Mouse (Mus musculus) retina, postnatal 7 days (tissue): Measurements from ENCODE around the gene Snrpc.
A peak's percentile ranks its signal among the peaks of the same experiment; 100 is the strongest.
"Not testable (repeated sequence)": the region's sequence is repeated elsewhere in the genome, so short reads cannot be mapped to it uniquely, and the experiment has no call there.

ENCODE experiments used
- DNase-seq: peaks from one replicate; pipeline ENCODE4 v3.0.0-alpha.2; 2012; ENCODE audit warnings: low read depth, low spot score

Snrpc gene

DNA sequence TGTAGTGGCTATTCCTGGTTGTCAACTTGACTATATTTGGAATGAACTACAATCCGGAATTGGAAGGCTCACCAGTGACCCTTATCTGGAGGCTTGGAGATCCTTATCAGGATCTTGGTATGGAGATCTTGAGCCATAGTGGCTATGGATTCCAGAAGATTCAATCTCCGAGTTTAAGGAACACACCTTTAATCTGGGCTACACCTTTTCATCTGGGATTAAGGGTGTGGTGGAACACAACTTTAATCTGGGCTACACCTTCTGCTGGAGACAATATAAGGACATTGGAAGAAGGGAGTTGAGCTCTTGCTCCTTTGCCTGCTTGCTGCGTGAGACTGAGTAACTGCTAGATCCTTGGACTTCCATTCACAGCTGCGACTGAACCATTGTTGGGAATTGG is at the start of gene Snrpc:
Snrpc (plus strand) TSS at position 301 of the 400 bp plus-strand sequence.
- not testable (repeated sequence) for DNase-seq

DNA sequence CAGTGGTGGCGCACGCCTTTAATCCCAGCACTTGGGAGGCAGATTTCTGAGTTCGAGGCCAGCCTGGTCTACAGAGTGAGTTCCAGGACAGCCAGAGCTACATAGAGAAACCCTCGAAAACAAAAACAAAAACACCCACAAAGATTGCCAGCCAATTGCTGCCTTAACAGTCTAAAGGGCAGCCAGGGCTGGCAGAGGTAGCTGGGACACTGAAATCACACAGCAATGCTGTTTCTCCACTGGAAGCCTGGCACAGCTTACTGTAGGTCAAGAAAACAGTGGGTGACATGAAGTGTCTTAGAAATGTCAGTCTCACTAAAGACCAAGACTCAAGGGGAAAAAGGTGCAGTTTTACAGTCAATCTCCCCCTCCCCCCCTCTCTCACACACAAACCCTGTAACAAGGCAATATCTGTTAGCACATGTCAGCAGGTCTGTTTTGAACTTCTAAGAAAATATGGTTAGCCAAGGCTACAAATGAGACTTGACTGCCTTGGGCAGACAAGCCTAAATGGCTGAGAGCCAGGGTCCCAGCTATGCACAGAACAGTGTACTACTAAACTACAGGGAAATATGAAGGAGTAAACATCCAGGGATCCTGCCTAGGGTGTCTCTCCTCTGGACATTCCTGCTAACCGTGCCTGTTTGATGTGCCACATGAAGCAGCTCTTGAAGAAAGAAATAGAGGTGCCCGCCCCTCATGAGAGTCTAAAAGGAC is 49.3 kb upstream of the Snrpc start:
- DNase-seq, result no peak

DNA sequence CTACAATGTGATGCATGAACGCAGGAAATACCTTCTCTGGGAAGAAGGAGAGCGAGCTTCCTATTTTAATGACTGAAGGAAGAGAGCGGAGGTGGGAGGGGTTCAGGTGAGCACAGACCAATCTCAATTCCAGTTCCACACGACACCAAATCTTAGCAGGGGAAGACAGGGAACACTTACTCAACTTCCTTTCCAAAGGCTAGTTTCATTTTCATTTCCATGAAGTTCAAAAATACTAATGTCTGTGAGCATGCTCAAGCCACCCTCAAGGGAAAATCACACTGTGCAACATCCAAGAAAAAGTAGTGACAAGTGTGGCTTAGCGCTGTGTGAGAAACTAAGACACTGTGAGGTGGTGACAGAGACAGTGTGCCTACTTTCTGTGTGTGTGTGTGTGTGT is 47.9 kb upstream of the Snrpc start:
- DNase-seq, result no peak

DNA sequence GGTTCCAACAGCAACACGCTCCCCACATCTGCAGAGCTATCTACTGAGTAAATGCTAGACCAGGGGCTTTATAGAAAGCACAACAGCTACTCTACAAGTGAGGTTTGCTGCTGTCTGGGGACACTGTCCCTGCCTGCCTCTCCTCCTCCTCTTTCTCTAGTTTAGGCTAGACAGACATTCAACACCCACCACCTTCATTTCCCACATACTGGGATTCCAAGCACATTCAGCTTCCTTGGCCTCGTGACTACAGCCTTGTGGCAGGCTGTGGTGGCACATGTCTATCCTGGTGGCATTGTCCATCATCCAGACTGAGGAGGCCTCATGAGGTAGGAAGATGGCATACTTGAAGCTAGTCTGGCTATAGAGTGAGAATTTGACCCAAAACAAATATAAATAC is 47.0 kb upstream of the Snrpc start:
- DNase-seq, result no peak

DNA sequence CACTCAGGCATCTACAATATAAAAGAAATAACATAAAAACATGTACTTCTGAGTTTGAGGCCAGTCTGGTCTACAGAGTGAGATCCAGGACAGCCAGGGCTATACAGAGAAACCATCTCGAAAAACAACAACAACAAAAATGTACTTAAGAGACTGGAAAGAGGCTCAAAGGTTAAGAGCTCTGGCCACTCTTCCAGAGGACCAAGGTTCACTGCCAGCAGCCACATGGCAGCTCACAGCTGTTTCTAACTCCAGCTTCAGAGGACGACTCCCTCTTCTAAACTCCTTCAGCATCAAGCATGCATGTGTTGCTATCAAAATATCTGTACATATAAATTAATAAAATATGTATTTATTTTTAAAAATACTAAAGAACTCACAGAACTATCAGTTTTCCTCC is 46.4 kb upstream of the Snrpc start:
- DNase-seq, result no peak

DNA sequence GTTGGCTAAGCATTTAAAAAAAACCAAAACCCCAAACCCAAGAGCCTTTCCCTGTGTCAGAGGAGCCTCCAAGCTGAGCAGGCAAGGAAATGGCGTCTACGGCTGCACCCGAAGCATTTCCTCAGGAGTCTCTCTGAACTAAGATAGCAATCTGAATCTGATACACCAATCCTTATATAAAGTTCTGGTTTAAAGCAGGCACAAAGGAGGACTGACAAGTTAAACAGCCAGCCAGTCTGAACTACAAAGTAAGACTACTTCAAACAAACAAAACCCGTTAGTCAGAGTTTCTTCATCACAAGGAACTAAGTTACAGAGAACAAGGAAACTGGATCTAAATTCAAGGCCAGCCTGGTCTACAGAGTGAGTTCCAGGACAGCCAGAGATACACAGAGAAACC is 45.4 kb upstream of the Snrpc start:
- DNase-seq, result no peak

DNA sequence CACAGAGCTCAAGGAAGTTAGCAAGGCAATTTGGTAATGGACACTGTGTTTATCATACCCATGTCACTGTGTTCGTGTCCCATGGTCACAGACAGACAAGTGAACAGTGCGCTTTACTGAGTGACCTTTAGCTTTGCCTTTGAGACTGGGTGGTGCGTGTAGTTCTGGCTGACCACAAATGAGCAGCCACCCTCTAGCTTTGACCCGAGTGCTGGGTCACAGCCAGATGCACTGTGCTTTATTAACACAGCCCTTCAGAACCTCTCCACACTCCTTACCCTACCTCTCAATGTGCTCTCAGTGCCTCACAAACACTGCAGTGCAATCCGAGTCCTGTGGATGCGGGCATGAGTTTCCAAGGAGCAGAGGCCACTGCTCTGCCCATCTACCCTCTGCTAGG is 44.8 kb upstream of the Snrpc start:
- DNase-seq, result no peak

DNA sequence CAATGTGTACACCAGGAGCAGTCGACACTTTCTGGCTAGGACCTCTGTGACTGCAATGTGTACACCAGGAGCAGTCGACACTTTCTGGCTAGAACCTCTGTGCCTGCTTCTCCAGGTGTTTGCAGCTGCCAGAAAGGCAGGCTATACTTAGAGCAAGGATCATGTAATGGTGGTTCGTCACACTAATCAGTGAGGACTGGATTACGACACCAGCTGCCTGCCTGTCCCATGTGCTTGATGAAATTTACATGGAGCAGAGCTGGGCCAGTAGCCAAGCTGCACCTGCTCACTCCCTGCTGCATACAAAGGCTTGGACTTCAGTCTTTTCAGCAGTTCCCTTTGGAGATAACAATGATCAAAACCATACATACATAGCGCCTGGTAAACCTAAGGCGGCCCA is 41.2 kb upstream of the Snrpc start:
- DNase-seq, result peak; percentile 20

DNA sequence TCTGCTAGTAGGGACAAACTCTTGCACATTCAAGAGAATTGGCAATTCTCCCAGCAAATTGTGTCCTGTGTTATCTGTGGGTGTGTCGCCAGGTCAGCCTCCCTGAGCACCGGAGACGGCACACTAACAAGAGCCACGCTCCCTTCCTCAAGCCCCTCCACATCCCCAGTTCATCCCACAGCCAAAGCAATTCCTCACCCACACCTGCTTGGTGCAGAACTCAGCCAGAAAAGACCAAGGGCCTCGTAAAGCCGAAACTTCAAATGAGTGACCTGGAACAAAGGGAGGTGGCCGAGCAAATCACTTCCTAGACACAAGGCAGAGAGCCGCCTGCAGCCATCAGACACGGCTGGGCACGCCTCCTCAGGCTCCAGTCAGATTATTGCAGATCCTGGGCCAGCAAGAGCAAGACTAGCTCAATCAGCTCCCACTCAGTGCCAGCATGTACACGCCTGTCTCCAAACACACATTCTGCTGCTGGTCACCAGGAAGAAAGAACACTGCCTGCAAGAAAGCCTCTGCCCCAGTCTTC is 40.5 kb upstream of the Snrpc start:
- DNase-seq, result no peak

DNA sequence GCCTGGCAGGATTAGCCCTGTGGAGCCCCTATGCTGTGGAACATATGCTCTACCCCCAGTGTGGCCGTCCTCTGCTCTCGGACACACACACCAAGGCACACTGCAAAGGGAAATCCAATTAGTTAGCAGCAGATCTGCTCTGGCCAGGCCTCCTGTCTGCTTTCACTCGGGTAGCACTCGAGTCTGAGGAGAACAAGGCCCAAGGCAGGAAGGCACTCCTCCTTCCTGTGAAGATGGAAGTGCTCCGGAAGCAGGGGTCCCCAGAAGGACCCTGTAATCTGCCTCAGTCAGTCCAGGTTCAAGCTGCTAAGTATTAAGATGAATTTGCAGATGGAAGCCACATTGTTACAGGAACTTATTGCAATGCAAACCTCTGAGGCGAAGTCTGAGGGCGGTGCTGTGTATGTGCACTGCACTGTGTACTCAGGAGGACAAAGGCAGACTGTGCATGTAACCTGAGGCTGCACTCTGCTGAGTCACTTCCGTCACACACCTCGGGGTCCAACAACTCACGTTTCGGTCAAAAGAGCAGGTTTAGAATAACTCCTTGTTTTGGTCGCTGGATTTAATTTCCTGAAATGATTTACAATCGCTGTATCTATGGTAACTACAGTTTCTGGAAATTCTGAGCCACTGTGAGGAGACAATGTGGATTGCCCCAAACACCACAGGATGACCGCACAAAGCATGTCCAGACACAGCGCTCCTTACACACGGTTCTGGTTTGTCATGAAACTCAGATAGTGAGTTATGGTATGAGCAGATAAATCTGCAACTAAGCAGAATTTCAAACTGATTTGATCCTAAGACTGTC is 38.0 kb upstream of the Snrpc start:
- DNase-seq, result no peak

DNA sequence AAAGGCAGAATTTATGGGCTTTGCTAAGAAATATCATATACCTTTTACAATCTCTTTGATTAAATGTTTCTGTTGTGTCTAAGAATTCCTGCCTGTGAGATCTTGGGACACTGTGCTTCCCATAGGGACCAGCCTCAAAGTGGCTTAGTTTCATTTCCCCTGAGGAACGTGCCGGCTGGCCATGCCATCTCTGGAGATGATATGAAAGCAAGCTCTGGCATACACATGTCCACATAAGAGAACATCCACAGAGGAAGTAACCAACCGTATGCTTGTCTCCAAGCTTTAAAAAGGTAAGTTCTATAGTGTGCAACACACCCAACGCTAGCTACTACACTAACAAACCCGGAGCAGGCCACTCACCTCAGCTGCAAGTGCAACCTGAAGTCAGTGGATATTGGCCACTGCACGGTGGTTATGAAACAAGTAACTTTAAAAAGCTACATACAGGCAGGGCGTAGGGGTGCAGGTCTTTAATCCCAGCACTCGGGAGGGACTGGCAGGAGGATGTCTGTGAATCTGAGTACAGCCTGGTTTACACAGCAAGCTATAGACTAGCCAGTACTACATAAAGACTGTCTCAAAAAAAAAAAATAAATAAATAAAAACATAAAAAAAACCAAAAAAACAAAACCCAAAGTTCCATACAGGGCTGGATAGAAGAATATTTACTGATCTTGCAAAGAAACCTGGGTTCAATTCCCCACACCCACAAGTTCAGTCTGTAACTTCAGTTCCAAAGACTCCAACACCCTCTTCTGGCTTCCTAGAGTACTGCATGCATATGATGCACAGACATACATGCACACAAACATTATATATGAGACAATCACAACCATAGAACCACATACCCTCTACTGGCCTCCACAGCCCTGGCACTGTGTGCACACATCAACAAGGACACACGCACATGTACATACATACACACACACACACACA is 37.0 kb upstream of the Snrpc start:
- DNase-seq, result no peak

DNA sequence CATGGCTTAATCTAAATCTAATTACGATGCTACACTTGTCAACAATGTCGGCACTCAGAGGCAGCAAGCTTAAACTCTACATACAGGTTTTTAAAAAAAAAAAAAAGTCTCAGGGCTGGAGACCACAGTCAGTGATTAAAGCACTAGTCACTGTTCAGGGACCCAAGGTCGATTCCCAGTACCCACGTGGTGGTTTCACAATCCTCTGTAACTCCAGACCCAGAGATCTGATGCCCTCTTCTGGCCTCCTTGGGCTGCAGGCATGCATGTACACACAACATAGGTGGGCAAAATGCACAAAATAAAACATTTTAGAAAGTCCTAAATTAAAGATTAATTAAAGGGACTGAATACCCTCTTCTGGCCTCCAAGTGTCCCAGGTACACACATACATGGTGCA is 34.2 kb upstream of the Snrpc start:
- no peak for DNase-seq

DNA sequence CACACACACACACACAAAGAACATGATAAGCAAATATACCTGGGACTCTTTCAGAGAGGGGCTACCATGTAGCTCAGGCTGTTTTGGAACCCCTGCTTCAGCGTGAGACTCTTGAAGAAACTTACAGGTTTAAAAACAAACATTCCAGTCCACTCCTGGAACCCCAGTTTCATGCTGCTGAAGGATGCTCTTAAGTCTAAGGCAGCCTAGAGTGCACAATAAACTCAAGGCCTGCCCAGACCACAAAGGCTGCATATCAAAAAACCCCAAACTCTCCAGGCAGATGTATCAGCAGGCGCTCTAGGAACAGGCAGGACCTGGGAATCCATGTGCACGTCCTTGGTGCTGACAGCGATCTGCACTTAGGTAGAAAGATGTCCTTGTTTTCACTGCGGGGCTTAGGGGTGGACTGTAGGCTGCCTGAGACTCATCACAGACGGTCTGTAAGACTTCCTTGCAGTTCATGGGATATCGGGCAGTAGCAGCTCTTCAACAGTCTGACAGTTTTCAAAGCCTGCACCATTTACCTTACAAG is 33.7 kb upstream of the Snrpc start:
- no peak for DNase-seq

DNA sequence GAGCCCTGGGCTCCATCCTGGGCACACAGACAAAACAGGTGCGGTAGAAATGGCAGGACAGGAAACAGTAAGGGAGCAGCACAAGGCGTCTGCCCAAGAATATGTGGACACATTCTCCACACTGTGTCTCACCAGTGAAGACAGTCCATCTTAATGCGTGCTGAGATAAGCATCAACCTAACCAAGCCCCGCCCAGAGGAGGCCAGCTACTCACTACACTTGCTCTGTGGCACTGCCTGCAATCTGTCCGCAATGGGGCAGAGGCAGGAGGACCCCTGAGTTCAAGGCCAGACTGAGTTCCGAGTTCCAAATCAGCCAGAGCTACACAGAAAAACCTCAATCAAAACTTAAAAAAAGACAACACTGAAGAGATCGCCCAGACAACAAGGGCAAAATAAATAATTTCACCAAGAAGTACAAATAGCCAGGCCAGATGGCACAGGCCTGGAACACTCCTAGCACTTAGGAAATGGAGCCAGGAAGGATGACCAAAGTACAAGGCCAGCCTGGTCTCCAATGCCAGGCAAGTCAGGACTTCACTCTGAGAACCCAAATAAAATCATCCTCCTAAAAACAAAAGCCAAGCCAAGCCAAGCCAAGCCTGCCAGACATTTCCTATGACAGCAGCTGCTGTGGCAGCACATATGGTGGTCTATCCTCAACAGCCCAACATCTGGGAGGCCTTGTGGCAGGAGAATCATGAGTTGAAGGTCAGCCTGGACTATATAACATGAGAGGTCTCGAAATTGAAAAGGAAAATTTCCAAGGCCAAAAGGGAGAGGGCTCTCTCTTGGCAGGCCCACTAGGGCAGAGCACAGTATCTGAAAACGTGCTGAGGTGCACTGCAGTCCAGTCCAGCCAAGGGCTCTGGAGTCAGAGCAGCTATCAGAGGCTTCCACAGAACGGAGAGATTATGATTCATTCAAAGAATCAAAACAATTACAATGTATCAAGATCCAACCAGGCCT is 32.9 kb upstream of the Snrpc start:
- no peak for DNase-seq

DNA sequence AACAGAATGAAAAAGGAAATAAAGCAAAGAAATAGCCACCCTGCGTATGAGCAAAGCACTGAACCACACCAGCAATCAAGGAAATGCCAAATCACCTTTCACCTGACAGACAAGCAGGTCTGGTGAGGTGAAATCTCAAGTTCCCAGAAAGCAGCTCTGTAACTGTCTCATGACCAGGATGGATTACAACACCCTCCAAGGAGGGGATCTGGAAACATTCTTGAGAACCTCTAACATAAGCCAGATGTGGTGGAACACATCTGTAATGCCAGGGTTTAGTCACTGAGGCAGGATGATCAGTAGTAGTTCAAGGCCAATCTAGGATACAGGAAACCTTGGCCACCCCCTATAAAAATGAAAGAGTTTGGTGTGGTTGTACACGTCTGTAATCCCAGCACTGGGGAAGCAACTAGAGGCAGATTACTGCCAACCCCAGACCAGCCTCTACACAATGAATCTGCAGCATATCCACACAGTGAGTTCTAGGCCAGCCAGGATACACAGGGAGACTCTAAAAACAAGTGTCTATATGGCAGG is 30.3 kb upstream of the Snrpc start:
- no peak for DNase-seq

DNA sequence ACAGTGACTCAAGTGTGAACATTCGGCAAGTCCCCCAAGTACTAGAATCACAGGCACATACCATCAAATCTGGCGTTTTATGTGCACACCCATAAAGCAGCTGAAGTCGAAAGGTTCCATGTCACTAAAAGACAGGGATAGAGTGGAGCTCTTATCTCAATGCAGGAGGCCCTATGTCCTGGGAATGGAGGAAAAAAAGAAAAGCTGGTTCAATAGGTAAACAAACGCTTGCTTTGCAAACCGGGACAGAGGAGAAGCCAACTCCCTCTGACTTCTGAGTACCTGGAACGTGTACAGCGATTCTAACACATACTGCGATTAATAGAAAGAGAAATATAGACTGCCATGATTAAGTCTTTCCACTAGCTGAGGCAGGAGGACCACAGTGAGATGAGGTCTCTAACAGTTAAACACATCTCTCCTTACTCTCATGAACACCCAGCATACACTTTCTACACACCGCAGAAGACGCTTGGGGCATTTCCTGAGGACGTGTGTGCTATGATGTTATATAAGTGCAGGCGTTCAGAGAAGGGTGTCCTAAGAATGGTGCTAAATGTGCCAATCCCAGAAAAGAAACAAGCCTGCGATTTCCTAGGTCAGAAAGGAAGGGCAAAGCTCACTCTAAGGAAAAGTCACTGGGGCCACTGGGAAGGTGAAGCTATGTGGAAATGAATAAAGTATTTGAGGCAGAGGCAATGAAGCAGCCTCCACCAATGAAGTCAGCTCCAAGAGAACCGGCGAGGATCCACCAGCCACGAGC is 27.2 kb upstream of the Snrpc start:
- DNase-seq, result no peak

DNA sequence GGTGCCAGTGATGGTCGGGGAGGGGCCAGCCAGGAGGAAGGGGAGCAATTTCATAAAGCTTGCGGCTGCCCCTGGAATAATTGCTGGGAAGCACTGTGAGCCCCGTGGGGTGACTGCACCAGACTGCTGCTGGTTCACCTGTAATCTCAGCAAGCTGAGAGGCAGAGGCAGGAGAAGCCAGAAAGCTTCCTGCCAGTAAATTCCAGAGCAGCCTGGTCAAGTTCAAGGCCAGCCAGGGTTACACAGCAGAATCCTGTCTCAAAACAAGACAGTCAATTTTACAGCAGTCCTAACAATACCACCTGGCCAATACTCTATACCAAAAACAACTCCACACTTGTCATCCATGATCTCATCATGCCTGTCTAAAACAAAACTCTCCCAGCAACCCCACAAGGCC is 26.0 kb upstream of the Snrpc start:
- no peak for DNase-seq

DNA sequence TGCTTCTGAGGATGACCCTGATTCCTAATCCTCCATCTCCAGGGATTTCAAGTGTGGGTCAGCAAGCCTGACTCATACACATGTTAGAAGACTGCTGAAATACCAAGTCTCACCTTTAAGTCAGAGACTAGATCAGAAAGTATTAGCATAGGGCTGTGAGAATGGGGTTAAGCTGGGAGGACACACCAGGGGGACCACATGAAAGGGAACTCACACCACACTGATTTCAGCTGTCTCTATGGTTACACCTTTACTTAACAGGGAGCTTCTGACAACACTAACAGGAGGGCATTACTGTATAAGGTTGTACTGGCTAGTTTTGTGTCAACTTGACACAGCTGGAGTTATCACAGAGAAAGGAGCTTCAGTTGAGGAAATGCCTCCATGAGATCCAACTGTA is 23.3 kb upstream of the Snrpc start:
- DNase-seq, result no peak

DNA sequence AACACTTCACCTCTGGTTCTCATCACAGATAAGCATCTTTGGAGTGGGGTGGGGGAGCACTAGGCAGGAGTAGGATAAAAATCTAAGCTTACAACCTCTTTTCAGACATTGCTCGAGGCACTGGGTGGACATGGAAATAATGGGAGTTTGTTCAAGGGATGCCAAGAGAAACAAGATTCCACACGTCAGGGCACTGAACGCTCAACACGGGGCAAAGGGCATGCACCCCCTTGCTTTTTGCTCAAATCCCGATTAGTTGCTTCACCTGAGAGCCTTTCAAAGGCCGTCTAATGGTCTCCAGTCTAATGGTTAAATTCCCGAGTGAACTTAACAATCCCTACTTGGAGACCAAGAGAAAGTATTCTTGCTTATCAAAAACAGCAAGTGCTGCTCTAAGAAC is 18.9 kb upstream of the Snrpc start:
- DNase-seq, result no peak
